Mouse (Mus musculus) spleen, adult 2 months (tissue): ENCODE data around the gene Des. TPM values are rescaled to one million over a fixed set of nuclear protein-coding genes. Genes with fewer than 3 reads are reported as not detected.

Source experiments
- DNase-seq, 2 experiments: peaks; one replicate each; pipeline versions ENCODE4 v3.0.0 to v3.0.0-alpha.2; 2012 to 2021; ENCODE audit warnings: low spot score in 2 of 2, low read depth in 1 of 2
- H3K27ac ChIP-seq: fragments of 200-500 bp; 2 replicates; pipeline ENCODE4 v1.5.1; 2012; ENCODE audit warnings: low read length, inconsistent platforms; ENCODE audit not compliant: insufficient read depth
- H3K27me3 ChIP-seq: fragments of 200-500 bp; 2 replicates; pipeline ENCODE4 v1.6.1; 2012; ENCODE audit warnings: mild to moderate bottlenecking, moderate library complexity, low read length, inconsistent platforms; ENCODE audit not compliant: control insufficient read depth, insufficient read depth
- H3K36me3 ChIP-seq: fragments of 200-500 bp; 2 replicates; pipeline ENCODE4 v1.6.1; 2012; ENCODE audit warnings: mild to moderate bottlenecking, low read length, inconsistent platforms; ENCODE audit not compliant: control insufficient read depth, insufficient read depth
- H3K4me1 ChIP-seq: fragments of 200-500 bp; 2 replicates; pipeline ENCODE4 v1.6.1; 2011; ENCODE audit warnings: inconsistent platforms; ENCODE audit not compliant: control insufficient read depth, insufficient read depth, insufficient read length
- H3K4me3 ChIP-seq: fragments of 200-500 bp; 2 replicates; pipeline ENCODE4 v1.5.1; 2011; ENCODE audit warnings: mild to moderate bottlenecking, inconsistent platforms; ENCODE audit not compliant: insufficient read depth, insufficient read length; ENCODE audit errors: extremely low read depth
- CTCF ChIP-seq: fragments of 200-500 bp; IDR thresholded peaks from 2 replicates; pipeline ENCODE4 v1.5.1; 2011; ENCODE audit warnings: mild to moderate bottlenecking, inconsistent platforms; ENCODE audit not compliant: insufficient read depth, insufficient read length, insufficient replicate concordance; ENCODE audit errors: extremely low read depth
- POLR2A ChIP-seq: fragments of 200-500 bp; IDR thresholded peaks from 2 replicates; pipeline ENCODE4 v1.6.1; 2011; ENCODE audit warnings: low read depth, low read length, inconsistent platforms
- whole genome bisulfite sequencing: fragments of 180-500 bp; shearing (Covaris S2); methylation state at CpG from one replicate; pipeline ENCODE4 v1.1.7; 2018; 5-methylcytosine and 5-hydroxymethylcytosine counted together
- polyA plus RNA-seq: library from polyadenylated mRNA; depleted of rRNA; stranded (reverse); fragments of >200 nt; gene quantifications from 2 replicates; pipeline ENCODE4 v1.2.3, GENCODE M21; 2012

Des gene
- polyA plus RNA-seq, 1 experiment, result 40.5 TPM

DNA sequence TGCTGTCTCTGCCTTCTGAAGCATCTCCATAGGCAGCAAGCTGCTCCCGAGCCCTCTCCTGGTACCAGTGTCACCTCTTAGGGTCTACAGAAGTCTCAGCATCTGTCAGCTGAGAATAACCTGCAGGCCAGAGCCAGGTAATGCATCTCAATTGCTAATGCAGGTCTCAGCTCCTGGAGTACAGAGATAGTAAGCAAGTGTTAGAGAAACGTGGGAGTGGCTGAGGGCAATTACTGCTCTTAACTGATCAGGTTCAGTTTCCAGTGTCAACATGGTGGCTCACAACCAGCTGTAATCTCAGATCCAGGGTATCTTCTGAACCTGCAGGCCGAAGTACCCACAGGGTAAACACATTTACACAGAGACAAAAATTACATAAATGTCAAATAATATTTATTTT is 23.7 kb upstream of the Des start:
- no peak overlapping the region for H3K27ac ChIP-seq
- H3K4me3 ChIP-seq, result no peak overlapping the region
- H3K27me3 ChIP-seq, result no peaks in the 10 kb centered on the region
- H3K4me1 ChIP-seq, result no peaks in the 10 kb centered on the region
- TF ChIP-seq POLR2A, result no peak
- TF ChIP-seq CTCF, result no peak
- 81% methylated on average over 3 of the region's 3 CpGs for WGBS
- DNase-seq, result no peak
- no peaks in the 10 kb centered on the region for H3K36me3 ChIP-seq

- WGBS, result 78% methylated on average over 9 of the region's 9 CpGs
- no peak overlapping the region for H3K27ac ChIP-seq
- no peaks in the 10 kb centered on the region for H3K27me3 ChIP-seq
- H3K36me3 ChIP-seq, result no peaks in the 10 kb centered on the region
- H3K4me1 ChIP-seq, result no peaks in the 10 kb centered on the region
- TF ChIP-seq CTCF (no peak), POLR2A (no peak)
- no peak for DNase-seq
- H3K4me3 ChIP-seq, result no peak overlapping the region
These were observed 23.0 kb upstream of the Des start for GRCm38 (mm10) chr1:75337097-75337496.

DNA sequence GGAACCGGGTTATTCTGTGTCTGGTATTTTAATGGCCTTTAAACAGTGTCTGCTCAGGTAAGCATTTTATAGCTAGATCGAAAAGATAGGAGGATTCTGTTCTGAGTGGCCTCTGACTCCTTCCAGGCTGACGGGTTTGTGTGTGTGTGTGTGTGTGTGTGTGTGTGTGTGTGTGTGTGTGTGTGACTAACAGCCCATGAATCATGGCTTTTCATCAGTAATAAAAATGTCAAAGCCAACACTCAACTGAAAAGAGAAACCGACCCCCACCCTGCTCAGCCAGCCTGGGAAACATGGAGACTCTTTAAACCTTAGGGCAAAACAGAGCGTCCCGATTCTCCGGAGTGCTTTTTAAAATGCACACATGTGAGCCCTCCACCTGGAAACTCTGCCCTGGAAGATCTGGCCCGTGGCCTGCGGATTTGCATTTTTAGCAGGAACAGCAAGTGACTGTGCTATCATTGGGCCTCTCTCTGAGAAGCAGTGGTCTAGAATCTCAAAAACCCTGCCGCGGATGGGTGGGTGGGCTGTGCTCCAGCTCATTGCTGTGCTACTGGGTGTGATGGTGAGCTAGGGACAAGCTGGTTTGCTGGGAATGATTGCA is 21.9 kb upstream of the Des start:
- no peak overlapping the region for H3K27ac ChIP-seq
- DNase-seq, result no peak
- TF ChIP-seq CTCF (no peak), POLR2A (no peak)
- H3K4me3 ChIP-seq, result no peak overlapping the region
- H3K27me3 ChIP-seq, result no peaks in the 10 kb centered on the region
- 36% methylated on average over 11 of the region's 11 CpGs for WGBS
- H3K36me3 ChIP-seq, result no peaks in the 10 kb centered on the region
- no peaks in the 10 kb centered on the region for H3K4me1 ChIP-seq

DNA sequence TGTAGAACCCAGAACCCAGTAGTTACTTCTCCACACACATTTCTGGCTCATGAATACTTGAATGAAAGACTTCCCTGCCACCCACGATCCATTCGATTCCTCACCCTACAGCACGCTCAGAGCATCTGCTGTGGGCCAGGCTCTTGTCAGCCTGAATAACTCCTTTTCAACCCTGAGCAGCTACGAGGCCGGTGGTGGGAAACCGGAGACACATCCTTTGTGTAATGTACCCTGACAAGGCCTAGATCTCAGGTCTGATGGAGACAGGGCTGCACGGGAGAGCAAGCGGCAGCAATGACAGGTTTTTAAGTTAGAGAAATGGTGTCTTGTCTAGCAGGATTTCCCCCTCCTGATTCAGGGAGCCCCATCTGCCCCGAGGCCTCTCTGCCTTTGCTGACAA is 20.8 kb upstream of the Des start:
- DNase-seq, result no peak
- no peak for TF ChIP-seq POLR2A
- no peak for TF ChIP-seq CTCF
- H3K4me3 ChIP-seq, result no peak overlapping the region
- WGBS, result 88% methylated on average over 9 of the region's 9 CpGs
- no peaks in the 10 kb centered on the region for H3K27me3 ChIP-seq
- no peak overlapping the region for H3K27ac ChIP-seq
- no peaks in the 10 kb centered on the region for H3K36me3 ChIP-seq
- H3K4me1 ChIP-seq, result no peaks in the 10 kb centered on the region

- Histone ChIP-seq H3K27me3 (no peaks in the 10 kb centered on the region), H3K4me1 (no peaks in the 10 kb centered on the region), H3K27ac (no peak overlapping the region), H3K36me3 (no peaks in the 10 kb centered on the region), H3K4me3 (no peak overlapping the region)
- TF ChIP-seq CTCF (no peak), POLR2A (no peak)
- DNase-seq, result no peak
- 86% methylated on average over 2 of the region's 2 CpGs for WGBS
These were observed 19.6 kb upstream of the Des start for GRCm38 (mm10) chr1:75340519-75340918.

GRCm38 (mm10) chr1:75342874-75343416 is 17.2 kb upstream of the Des start:
- H3K4me1 ChIP-seq, result no peaks in the 10 kb centered on the region
- no peak overlapping the region for H3K4me3 ChIP-seq
- WGBS, result 5% methylated on average over 8 of the region's 8 CpGs
- no peak for DNase-seq
- no peaks in the 10 kb centered on the region for H3K36me3 ChIP-seq
- no peak overlapping the region for H3K27ac ChIP-seq
- no peaks in the 10 kb centered on the region for H3K27me3 ChIP-seq
- no peak for TF ChIP-seq POLR2A
- peak; percentile 41; the same call in 1 of the 2 replicates for TF ChIP-seq CTCF

GRCm38 (mm10) chr1:75344291-75345035 is 15.7 kb upstream of the Des start:
- H3K4me1 ChIP-seq, result no peaks in the 10 kb centered on the region
- H3K27ac ChIP-seq, result peak overlapping the region; percentile 41
- H3K36me3 ChIP-seq, result no peaks in the 10 kb centered on the region
- no peak for TF ChIP-seq POLR2A
- TF ChIP-seq CTCF, result no peak
- 48% methylated on average over 15 of the region's 15 CpGs for WGBS
- DNase-seq, result no peak
- no peak overlapping the region for H3K4me3 ChIP-seq
- H3K27me3 ChIP-seq, result no peaks in the 10 kb centered on the region
